Mouse (Mus musculus) cerebellum, adult 9-11 months (tissue): ENCODE results near the gene Tmem178b.

Experiments used
- DNase-seq: peaks from one replicate; pipeline ENCODE4 v3.0.0; 2022

The Tmem178b gene

DNA sequence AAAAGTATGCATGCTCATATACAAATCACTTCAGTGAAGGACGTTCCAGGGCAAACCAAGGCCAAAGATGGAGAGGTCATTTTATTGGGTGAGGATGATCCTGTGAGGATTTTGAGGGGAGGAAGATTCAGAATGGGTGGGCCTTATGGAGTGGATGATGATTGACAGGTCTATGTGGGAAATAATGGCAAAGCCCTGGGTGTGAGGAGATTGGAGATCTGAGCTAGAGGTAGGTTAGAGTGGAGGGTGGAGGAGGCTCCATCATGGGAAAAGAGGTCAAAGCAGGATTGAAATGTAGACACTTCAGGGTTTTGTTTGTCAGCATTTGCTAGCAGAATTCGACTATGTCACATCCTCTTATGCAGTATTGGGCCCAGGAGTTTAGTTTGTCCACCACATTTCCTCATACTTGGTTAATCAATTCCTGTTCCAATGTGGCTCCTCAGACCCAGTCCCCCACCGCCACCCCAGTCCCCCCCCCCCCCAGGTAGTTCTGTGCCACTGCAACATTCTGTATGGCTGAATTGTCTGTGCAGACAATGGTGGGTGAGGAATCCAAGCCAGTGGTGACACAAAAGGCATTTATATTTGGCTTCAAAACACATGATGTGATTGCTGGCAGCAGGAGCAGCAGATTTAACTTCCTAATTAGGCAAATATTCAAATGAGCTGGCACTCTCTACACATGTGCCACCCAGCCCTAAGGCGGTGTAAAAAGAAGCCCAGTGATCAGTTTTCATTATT, 150.7 kb downstream of the Tmem178b start:
- peak; percentile 29 for DNase-seq

DNA sequence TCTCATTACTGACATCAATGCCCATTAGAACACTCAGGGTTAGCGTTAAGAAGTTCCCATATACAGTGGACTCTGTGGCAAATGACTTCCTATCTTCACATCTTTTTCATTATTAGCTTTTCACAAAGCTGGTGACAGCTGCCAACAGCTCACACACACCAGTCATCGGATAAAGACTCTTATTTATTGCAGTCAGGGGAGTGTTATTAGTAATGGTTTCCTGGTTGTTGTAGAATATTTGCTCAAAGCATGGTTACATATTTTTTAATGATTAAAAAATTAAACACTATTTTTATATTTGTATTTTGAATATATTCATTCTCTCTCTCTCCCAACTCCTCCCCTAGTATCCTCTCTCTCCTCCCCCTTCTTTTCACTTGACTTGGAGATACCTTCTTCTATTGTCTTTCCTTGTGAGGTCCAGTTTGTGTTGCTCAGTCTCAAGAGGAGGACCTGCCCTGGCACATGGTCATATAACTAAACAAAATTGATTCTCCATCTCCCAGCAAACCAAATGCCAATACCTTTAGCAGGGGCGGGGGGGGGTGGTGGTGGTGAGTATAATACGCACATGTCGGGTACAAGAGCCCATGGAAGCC, 151.4 kb downstream of the Tmem178b start:
- DNase-seq = no peak

DNA sequence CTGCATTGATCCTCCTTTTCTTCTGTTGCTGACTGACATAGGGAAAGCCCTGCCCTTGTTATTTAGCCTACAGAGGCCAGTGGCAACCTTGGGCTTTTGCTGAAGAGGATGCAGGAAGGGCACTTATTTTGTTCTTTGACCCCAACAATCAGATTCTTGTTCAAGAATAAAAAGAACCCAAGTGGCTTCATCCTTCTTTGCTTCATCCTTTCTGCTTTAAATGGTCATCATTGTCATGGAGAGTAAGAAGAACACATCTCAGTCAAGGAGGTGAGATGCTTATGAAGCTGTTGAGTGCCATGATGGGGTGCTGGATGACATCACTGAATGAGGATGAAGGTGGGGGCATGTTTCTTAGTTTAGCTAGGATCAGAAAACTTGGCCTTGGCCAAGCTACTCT, 159.8 kb downstream of the Tmem178b start:
- DNase-seq = no peak

DNA sequence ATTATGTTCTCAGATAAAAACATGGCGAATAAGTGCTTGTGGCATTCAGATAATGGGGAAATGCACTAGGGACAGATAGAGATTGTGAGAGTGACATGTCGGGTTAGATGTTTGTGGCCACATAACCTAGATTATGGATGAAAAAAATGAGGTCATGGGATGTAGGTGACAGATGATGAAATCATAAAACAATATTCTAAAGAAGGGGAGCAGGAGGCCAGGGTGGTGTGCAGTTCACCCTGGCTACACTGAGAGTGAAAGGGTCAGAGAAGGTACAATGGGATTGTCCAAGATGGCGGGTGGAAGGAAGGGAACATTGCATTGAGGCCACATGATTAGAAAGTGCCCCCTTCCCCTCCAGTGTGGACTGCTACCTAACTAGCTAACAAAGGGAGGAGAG, 160.9 kb downstream of the Tmem178b start:
- no peak for DNase-seq

DNA sequence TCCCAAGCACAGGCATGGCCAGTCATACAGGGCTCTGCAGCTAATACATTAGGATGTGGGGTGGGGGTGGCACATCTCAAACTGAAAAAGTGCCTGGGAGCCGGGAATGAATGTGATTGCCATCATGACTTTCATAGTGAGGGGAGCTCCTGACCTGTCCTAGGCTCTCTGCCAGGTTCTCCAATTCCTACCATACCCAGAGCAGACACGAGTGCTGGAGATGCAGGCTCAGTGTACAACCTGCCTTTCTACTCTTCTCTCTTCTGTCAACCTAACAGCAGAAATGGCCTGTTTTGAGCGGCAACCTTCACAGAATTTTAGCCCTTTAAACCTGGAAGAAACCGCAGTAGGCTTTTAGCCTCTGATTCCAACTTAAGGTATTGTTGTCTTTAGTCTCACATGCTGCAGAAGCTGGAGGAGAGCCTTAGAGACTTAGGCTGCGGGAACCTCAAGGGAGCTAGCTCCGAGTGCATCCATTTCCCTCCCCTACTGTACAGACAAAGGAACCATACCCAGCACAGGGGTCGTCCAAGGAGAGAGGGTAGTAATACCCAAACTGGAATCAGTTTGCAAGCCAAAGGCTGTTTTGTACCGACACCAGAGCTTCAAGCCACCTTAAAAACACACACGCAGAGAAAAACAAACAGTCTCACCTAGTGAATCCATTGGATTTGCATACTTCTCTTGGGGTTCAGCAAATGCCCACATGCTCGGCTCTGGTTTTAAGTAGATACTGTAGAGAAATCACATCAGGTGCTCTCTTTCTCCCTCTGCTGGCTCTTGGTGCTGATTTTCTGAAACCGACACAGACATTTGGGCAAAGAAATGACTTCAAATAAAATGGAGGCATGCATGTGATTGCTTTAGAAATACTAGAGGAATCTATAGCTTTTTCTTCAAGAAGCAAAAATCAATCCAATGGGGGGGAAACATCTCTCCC, 176.2 kb downstream of the Tmem178b start:
- DNase-seq = no peak

DNA sequence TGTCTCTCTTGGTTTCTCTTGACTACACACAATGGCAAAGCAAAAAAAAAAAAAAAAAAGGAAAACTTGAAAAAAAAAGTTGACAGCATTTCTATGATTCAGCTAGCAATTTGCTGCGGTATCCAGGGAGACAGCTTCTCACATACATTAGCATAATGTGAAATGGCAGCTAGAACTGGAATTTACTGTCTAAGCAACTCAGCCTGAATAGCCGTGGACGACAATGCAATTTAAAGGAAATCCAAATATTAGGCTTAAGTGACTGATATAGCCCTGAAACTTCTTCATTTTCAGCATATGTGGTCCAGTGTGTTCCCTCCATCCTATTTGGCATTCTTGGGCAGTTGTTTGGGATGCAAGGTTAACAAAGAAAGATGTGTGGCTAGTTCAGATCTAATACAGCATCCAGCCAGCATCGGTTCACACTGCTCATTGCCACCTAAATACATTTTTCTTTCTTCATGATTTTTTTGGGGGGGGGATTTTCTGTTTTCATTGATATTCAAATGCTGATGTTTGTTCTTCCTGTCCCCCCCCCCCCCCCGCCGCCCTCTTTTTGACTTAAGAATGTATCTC, 176.9 kb downstream of the Tmem178b start:
- DNase-seq = no peak

DNA sequence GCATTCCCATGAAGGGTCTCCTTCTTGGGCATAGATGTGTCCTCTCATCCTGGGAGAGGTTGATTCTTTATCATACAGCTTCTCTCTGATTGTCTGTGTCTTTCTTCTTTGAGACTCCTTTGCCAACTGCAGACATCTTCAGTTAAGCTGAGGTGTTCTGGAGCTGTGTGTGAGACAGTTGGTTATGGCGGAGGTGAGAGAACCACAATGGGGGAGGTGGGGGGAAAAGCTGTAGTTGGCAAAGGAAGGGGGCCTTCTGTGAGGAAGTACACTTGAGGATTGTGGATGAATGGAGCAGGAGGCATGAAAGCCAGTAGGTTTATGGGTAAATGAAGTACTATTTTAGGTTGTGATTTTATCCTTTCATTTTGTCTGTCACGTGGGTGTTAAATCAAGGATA, 178.6 kb downstream of the Tmem178b start:
- no peak for DNase-seq

DNA sequence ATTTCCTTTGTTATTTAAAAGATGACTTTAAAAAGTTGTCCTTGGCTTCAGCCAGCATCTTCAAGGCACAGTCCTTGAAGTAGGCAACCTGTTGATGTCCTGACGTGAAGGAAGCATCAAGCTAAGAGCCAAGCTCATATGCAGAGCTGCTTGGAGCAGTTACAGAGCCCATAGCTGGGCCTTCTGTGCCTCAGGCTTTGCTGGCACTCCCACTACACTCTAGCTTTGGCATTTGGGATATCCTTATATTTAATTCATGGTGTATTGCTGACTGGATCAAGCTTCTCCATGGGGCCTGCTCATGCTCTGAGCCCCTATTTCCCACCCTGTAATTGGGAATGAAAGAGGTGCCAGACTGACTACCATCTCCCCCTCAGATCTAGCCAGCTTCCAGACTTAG, 179.5 kb downstream of the Tmem178b start:
- DNase-seq = no peak

DNA sequence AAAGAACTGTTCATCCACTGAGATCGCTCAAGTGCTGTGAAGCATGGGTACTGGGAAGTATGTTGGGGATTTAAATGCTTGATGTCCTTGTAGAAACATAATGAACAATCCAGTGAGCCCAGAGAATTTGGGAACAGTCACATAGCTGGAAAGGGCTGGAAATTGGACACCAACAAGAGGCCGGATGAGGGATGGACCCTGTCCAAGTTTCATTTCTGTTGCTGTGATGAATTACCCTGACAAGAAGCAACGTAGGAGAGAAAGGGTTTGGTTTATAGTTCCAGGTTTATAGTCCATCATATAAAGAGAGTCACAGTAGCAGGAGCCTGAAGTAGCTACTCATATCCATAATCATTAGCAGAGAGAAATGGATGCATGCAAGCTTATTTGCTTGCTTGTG, 186.4 kb downstream of the Tmem178b start:
- no peak for DNase-seq

DNA sequence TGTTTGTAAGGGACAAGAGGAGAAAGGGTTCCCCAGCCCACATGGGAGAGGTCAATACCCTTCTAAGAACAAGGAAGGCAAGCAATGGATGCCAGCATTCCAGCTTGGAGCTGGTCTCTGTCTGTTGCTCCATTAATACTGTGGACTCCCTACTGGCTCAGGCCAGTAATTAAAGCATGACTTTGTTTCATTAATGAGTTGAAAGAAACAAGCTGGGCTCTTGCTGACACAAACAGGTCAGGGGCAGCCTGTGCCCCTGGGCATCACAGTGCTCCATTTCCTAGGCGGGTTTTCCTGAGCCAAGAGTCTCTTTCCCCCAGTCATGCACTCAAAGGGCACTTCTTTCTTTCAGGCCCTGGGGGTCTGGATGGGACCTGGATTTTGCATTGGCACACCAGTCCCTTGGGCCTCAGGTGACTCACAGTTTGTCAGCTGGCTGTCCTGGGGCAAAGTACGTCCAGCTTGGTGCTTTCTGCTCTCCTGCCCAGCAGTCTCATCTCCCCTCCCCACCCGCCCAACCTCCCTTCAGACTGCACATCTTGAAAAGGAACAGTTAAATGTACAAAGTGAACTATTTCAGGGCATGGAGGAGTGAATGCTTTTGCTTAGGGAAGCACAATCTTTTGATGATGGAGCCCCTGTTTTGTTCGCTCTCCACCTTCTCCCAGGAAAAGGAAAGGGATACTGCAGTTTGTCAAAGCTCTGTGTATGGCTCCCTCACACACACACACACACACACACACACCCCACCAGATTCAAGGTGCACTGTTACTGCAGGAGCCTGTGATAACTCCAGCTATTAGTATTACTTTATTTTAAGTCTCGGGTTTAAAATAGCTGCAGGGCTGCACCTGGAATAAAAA, 188.5 kb downstream of the Tmem178b start:
- peak; percentile 18 for DNase-seq

DNA sequence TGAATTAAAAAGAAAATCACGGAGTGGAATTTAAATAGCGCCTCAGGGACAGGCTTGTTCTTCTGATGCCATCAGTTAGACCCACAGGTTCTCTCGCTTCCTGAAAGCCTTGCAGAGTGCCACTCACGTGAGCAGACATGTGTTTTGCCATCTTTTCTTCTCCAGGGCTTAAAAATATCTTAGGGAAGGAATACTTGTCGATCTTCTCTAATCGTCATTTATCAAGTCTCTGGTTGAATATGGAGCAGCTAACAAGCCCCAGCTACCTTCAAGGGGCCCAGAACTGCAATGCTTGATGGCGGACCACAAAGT, 189.1 kb downstream of the Tmem178b start:
- no peak for DNase-seq

DNA sequence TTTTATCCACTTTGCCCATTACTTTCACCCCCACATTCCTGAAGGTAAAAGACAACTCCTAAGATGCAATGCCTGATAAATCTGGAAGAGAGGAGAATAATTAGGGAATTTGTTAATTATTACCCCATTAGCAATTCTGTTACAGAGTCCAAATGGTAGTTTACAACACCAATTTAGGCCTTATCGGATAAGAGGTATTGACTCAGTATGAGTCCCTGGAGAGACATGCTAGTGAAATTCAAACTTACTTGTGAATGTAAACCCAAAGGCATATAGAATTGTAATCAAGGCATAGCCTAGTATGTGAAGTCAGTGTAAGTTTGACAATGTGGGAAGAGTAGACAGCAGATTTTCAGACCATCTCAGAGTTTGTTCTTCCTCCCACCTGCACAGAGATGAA, 190.4 kb downstream of the Tmem178b start:
- no peak for DNase-seq

DNA sequence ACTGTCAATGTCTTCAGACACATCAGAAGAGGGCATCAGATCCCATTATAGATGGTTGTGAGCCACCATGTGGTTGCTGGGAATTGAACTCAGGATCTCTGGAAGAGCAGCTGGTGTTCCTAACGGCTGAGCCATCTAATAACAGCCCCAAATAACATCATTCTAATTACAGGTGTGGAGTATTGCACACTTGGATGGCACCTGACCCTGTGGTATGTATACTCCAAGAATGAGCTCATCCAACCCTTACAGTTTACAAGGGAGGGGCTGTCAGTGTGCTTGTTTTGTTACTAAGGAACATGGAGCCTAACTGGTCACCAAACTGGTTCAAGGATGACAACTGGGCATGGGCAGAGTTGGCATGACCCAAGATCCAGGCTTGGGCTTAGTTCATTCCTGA, 190.8 kb downstream of the Tmem178b start:
- DNase-seq = no peak

DNA sequence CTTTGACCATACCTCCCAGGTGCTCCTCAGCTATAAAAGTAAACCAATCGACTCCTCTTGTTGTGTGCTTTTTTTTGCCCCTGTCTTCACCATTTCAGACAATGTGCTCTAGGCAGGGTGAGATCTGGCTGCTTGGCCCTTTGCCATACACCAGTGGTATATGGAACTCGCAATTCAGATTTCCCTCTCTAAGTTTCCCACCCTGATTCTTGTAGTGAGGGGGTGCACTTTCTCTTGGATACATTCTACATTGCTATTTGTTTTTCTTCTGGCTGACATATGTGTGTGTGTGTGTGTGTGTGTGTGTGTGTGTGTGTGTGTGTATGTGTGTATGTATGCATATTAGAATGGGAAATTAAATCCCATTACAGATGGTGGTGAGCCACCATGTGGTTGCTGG, 191.3 kb downstream of the Tmem178b start:
- no peak for DNase-seq

DNA sequence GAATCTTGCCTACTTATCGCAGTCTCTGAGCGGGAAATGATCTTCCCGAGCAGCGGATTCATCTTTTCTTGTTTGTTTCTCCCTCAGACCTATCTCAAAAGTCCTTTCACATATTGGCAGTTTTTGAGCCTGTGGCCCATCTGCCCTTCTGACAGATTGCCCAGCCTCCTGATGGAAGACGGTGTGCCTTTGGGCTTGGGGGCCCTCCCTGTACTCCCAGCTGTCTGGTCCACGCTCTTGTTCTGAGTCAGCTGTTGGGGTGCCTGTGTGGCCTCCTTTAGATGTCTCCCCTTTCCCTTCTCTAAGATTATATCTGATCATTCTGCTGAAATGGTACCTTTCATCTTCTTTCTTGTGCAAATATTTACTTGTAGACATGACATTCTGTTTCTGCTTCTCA, 195.4 kb downstream of the Tmem178b start:
- DNase-seq = peak; percentile 53

DNA sequence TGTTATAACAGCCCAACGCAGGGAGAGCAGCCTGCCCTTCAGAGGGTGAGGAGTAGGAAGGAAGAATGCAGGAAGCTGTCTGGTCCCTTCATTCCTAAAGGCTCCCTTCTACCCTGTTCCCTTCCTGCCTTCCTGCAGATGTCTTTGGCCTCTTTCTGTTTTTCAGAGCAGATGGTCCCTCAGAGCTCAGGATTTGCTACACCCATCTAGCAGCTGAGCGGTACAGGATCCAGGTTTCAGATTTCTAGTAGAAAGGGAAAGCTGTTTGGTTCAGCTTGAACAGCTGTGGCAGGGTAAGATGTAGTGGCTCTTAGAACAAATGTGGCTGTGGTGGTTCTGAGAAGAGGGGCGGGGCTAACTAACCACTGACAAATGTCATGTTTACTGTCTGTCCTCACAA, 197.9 kb downstream of the Tmem178b start:
- no peak for DNase-seq

DNA sequence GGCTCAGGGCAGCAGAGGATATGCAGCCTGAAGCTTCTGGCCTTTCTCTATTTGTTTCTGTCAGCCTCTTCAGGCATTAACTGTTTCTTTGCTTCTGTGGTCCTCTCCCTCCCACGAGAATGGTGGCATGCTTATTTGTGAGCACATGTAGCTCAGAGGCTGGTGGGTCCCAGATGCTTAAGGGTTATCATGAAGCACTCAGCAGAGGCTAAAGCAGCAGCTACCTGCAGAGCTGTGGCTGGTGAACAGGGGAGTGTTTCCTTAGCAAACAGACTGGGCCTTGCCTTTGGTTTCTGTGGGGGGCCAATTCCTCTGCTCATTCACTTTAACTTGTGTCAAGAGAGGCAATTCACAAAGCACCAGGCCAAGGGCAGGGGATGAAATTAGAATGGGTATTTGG, 203.0 kb downstream of the Tmem178b start:
- no peak for DNase-seq

DNA sequence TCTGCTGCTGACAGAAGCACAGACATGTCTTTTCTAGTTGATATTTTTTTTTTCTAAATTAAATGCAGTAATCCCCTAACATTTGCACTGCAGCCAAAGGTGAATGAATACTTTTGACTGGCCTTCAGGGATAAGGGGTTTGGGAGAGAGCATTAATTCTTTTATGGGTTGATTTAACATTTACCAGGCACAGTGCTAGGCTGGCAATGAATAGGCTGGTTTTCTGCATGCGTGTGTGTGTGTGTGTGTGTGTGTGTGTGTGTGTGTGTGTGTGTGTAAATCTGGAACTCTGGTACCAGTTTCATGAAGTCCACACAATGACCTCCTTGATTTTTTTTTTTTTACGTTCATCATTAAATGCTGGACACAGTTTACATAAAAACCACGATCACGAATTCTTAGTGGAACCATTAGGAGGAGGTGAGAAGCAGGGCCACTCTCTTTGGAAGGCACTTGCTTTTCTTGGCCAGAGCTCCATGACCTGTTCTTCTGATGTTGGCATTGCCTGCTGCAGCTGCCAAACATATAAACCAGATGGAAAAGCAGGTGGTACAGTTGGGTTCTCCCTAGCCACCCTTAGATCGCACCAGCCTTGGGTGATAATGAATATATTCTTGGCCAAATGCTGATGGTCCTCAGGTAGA, 203.7 kb downstream of the Tmem178b start:
- DNase-seq = no peak

DNA sequence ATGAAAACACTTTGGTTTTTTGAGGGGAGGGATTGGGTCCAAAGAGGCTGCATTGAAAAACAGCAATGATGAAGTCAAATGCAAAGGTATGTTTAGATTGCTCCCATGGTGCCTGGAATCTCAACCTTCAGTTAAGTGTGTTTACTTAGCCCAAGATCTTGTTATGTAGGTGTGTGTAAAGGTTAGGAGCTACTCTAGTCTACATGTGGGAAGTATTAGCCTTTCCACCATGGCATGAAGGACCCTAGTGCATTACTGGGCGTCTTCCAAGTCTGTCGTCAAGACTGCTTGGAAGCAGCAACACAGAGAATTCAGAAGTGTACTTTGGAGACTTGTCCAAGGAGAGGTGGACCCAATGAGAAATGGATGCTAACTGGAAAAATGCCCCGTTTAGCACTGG, 205.3 kb downstream of the Tmem178b start:
- no peak for DNase-seq

DNA sequence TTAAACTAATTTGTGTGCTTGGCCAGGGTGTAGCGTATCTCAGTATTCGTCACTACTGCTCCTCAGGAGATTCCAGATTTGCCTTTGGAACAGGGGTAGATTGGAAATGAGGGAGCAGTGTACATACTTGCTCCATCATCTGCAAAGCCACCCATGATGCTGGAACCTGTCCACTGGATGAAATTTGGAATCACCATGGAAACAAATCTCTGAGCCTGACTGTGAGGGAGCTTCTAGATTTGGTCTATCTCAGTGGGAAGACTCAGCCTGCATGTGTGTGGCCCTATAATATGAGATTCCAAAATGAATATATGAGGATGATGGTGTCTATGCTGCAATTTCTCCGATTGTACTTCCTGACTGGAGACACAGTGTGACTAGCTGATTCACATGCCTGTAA, 210.7 kb downstream of the Tmem178b start:
- DNase-seq = no peak

DNA sequence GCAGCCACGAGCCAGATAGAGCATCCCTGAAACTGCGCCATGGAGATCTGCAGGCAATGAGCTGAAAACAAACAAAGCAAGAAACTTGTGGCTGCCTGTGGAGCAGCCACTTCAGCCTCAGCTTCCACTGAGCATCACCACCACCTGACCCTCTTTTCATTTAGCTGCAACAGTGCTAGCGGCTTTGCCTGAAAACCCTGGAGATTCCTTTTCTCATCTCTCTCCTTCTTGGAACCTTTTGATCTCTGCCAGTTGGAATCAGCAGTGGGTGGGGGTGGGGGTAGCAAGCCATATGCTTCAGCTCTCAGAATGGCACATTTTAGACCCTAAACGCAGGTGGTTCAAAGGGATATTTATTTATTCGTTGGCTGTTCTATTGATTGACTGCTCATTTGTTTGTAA, 218.2 kb downstream of the Tmem178b start:
- peak; percentile 22 for DNase-seq

DNA sequence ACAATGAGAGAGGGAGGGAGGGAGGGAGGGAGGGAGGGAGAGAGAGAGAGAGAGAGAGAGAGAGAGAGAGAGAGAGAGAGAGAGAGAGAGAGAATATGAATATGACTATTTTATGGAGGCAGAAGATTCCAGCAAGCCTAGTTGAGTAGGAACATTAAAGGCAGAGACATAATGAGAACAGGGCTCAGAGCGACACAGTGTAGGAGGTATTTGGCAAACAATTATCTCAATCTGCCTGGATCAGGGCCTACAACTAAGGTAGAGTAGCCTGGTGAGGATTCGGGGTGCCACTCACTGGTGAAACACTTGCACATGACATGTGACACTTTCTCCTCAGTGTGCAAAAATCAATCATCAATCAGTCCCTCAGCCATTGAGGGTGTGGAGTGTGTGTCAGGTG, 225.4 kb downstream of the Tmem178b start:
- DNase-seq = no peak
